Mouse (Mus musculus) cerebellum, postnatal 14 days (tissue): ENCODE measurements around the gene Nt5m.

Source experiments
- DNase-seq, 2 experiments: peaks; one replicate each; pipeline ENCODE4 v3.0.0; 2021; ENCODE audit warnings: mixed read lengths in 2 of 2

Gene Nt5m

DNA sequence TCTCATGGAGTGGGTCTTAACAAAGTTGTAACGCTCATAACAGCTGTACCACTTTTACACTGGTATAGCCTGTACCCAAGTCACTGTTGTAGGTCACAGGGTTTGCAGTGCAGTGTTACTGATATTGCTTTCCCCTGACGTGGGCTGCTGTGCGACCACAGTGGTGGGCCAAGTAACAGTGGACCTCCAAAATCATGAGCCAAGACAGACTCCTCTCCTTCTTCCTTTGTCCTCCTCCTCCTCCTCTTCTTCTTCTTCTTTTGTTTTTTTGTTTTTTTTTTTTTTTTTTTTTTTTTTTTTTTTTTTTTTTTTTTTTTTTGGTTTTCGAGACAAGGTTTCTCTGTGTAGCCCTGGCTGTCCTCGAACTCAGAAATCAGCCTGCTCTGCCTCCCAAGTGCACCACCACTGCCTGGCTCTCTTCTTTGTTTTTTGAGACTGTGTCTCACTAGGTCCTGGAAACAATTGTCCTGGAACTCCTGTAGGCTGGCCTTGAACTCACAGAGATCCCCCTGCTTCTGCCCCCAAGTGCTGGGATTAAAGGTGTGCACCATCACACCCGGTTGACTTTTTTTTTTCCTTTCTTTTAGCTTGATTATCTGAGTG is 67.4 kb downstream of the Nt5m start:
- no peak for DNase-seq

DNA sequence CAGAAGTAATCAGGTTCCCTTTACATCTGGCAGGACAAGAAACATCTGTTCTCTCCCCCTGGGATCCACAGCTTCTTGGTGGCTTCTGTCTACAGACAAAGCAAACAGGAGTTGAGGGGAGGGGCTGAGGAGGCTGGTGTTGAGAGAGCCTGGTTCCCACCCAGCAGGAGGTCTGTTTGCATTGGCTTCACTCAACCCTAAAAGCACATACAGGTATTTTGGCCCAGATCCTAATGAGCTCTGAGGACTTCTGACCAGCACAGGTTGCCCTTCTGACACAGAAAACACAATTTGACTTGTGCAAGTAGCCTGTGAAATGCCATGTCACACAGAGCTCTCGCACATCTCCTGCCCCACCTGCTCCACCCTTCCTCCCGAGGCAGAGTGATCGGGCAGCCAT is 69.2 kb downstream of the Nt5m start:
- no peak for DNase-seq

- DNase-seq, result no peak
Observed at GRCm38 (mm10) chr11:59910586-59910985, 71.3 kb downstream of the Nt5m start.

- no peak for DNase-seq
Observed at GRCm38 (mm10) chr11:59911523-59911922, 72.3 kb downstream of the Nt5m start.

DNA sequence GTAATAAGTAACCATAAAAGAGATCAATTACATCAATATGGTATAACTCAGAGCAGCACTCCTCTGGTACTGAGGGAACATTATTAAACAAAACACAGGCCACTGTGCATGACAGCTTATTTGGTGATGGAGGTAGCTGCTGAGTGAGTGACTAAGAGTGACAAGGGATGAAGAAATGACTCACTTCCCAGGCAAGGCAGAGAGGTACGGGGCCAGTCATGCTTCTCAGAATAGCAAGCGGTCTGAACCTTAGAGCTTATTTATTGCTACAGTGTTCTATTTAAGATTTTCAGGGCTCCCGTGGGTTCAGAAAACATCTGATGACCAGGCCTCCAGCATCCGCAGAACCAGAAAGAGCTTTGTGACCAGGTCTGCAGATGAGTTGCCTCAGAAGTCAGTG is 74.5 kb downstream of the Nt5m start:
- DNase-seq, result no peak

DNA sequence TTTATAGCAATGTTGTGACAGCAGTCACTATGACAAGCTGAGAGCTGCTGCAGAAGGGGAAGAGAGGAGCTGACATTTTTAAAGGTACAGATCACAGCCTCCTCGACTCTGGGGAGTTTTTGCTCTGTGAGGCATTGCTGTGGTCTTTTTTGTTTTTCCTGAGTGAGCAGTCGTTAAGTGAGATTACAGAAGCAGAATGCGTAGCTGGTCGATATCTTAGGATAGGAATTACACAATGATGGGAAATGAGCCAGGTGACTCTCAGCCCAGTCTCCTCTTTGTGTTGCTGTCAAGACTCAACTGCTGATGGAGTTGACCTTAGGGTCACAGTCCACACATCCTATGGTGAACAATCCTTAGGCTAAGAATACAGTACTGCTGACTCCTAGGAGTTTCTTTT is 78.8 kb downstream of the Nt5m start:
- no peak for DNase-seq

DNA sequence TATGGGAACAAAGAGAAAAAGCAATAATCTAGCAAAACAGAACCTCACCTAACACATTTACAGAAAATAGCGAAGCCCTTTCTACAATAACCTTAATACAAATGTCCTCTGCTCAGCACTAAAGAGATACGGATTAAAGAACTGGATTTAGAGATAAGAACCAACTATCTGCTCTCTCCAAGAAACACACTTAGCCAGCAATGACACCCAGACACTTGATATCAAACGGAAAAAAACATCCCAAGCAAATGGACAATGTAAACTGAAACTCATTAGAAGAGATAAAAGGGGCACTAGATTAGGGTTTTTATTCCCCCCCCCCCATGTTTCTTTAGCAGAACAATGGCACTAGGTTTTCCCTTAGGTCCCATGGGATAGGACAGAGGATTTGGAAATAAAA is 80.2 kb downstream of the Nt5m start:
- no peak for DNase-seq

- DNase-seq, result no peak
Observed at GRCm38 (mm10) chr11:59920331-59920730, 81.1 kb downstream of the Nt5m start.

DNA sequence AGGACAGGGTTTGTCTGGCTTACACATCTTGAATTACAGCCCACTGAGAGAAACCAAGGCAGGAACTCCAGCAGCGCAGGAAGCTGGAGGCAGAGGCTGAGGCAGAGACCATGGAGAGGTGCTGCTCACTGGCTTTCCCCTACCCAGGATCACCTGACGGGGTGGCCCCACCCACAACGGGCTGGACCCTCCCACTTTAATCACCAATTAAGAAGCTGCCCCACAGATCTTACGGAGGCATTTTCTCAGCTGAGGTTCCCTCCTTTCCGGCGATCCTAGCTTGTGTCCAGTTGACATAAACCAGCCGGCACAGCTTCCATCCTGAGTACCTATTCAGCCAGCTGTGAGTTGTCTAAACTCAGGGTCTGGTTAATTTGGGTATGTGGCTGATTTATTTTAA is 82.0 kb downstream of the Nt5m start:
- DNase-seq, result no peak

- DNase-seq, result no peak
Observed at GRCm38 (mm10) chr11:59930031-59930430, 90.8 kb downstream of the Nt5m start.
